Mouse (Mus musculus) spleen, adult 2 months (tissue): ENCODE data around the gene Plekhm1. TPM values are rescaled to one million over a fixed set of nuclear protein-coding genes. Genes with fewer than 3 reads are reported as not detected.
"Not testable (repeated sequence)": the region's sequence is repeated elsewhere in the genome, so short reads cannot be mapped to it uniquely, and the experiment has no call there.

Experiments
- DNase-seq, 2 experiments: peaks; one replicate each; pipeline versions ENCODE4 v3.0.0 to v3.0.0-alpha.2; 2012 to 2021; ENCODE audit warnings: low spot score in 2 of 2, low read depth in 1 of 2
- H3K27ac ChIP-seq: fragments of 200-500 bp; 2 replicates; pipeline ENCODE4 v1.5.1; 2012; ENCODE audit warnings: low read length, inconsistent platforms; ENCODE audit not compliant: insufficient read depth
- H3K27me3 ChIP-seq: fragments of 200-500 bp; 2 replicates; pipeline ENCODE4 v1.6.1; 2012; ENCODE audit warnings: mild to moderate bottlenecking, moderate library complexity, low read length, inconsistent platforms; ENCODE audit not compliant: control insufficient read depth, insufficient read depth
- H3K36me3 ChIP-seq: fragments of 200-500 bp; 2 replicates; pipeline ENCODE4 v1.6.1; 2012; ENCODE audit warnings: mild to moderate bottlenecking, low read length, inconsistent platforms; ENCODE audit not compliant: control insufficient read depth, insufficient read depth
- H3K4me1 ChIP-seq: fragments of 200-500 bp; 2 replicates; pipeline ENCODE4 v1.6.1; 2011; ENCODE audit warnings: inconsistent platforms; ENCODE audit not compliant: control insufficient read depth, insufficient read depth, insufficient read length
- H3K4me3 ChIP-seq: fragments of 200-500 bp; 2 replicates; pipeline ENCODE4 v1.5.1; 2011; ENCODE audit warnings: mild to moderate bottlenecking, inconsistent platforms; ENCODE audit not compliant: insufficient read depth, insufficient read length; ENCODE audit errors: extremely low read depth
- CTCF ChIP-seq: fragments of 200-500 bp; IDR thresholded peaks from 2 replicates; pipeline ENCODE4 v1.5.1; 2011; ENCODE audit warnings: mild to moderate bottlenecking, inconsistent platforms; ENCODE audit not compliant: insufficient read depth, insufficient read length, insufficient replicate concordance; ENCODE audit errors: extremely low read depth
- POLR2A ChIP-seq: fragments of 200-500 bp; IDR thresholded peaks from 2 replicates; pipeline ENCODE4 v1.6.1; 2011; ENCODE audit warnings: low read depth, low read length, inconsistent platforms
- WGBS: fragments of 180-500 bp; shearing (Covaris S2); methylation state at CpG from one replicate; pipeline ENCODE4 v1.1.7; 2018; 5-methylcytosine and 5-hydroxymethylcytosine counted together
- polyA plus RNA-seq: library from polyadenylated mRNA; depleted of rRNA; stranded (reverse); fragments of >200 nt; gene quantifications from 2 replicates; pipeline ENCODE4 v1.2.3, GENCODE M21; 2012; rRNA removed

The Plekhm1 gene
- polyA plus RNA-seq: 26.8 and 27.5 TPM in 2 replicates

- peaks cover 4% of the 10 kb centered on the region for H3K36me3 ChIP-seq
- H3K27ac ChIP-seq: peak within 1 kb of the TSS; percentile 97
- WGBS: under 1% methylated on average over 67 of the region's 67 CpGs
- H3K27me3 ChIP-seq: no peaks in the 10 kb centered on the region
- DNase-seq: peak; percentile 94 to 96
- TF ChIP-seq POLR2A (peak; percentile 52; the same call in 1 of the 2 replicates), CTCF (no peak)
- peak within 1 kb of the TSS; percentile 90 for H3K4me3 ChIP-seq
- H3K4me1 ChIP-seq: peaks cover 8% of the 10 kb centered on the region; the same call in 1 of the 2 replicates
Observed at GRCm38 (mm10) chr11:103411981-103412949, at the start of gene Plekhm1. TSS of gene Plekhm1 (minus strand) at chr11:103412687.

- H3K36me3 ChIP-seq, H3K4me1 ChIP-seq, H3K27ac ChIP-seq, DNase-seq, H3K4me3 ChIP-seq, H3K27me3 ChIP-seq: not testable (repeated sequence)
- WGBS: 92% methylated on average over 1 of the region's 1 CpGs
Observed at GRCm38 (mm10) chr11:103451105-103451504, 38.6 kb upstream of the Plekhm1 start.

DNA sequence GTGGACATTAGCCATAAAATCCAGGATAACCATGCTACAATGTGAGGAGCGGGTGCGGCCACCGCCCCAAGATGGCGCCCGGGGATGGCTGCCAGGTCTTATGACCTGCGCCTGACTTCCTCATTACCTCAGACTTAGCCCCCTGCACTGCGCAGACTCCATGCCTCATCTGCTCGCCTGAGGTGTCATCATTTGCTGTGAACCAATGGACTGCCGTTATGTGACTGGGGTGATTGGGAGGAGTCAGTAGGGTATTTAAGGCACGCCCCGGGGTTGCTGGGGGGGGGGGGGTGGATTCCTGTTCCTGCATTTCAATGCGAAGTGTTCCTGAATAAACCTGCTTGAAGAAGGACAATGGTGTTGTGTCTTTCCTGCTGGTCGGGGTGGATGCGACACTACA, 37.2 kb upstream of the Plekhm1 start:
- not testable (repeated sequence) for H3K4me1 ChIP-seq, H3K4me3 ChIP-seq, DNase-seq, H3K36me3 ChIP-seq, H3K27me3 ChIP-seq, H3K27ac ChIP-seq
- WGBS: 94% methylated on average over 14 of the region's 14 CpGs

DNA sequence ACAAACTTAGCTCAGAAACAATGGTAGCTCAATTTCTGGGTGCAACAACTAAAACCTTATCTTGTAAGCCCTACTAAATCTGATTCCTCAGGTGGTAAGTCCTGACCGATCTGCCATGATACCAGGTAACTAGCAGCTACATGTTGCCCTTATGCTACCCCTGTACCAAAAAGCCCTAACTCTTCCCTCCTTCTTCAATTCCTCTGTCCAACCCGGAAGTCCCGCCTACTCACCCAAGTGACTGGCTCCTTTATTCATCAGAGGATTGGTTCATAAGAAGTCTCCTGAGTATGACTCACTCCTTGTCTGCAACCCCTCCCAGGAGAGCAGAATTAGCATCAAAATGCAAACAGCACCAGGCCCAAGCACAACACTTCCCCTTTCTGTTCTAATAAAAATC, 31.2 kb upstream of the Plekhm1 start:
- Histone ChIP-seq H3K4me1 (peaks cover 9% of the 10 kb centered on the region; the same call in 1 of the 2 replicates), H3K27ac (peak overlapping the region; percentile 47; the same call in 1 of the 2 replicates), H3K36me3 (no peaks in the 10 kb centered on the region), H3K4me3 (no peak overlapping the region), H3K27me3 (no peaks in the 10 kb centered on the region; the same call in 1 of the 2 replicates)
- 82% methylated on average over 3 of the region's 3 CpGs for WGBS
- peak; percentile 41 to 58 for DNase-seq
- TF ChIP-seq POLR2A (no peak), CTCF (no peak)

- no peak overlapping the region for H3K27ac ChIP-seq
- peak in 1 of 2 experiments; percentile 12 for DNase-seq
- H3K36me3 ChIP-seq: no peaks in the 10 kb centered on the region
- WGBS: 9% methylated on average over 5 of the region's 5 CpGs
- H3K4me3 ChIP-seq: no peak overlapping the region
- TF ChIP-seq POLR2A (no peak), CTCF (no peak)
- no peaks in the 10 kb centered on the region for H3K27me3 ChIP-seq
- peaks cover 4% of the 10 kb centered on the region; the same call in 1 of the 2 replicates for H3K4me1 ChIP-seq
Observed at GRCm38 (mm10) chr11:103436282-103436681, 23.8 kb upstream of the Plekhm1 start.

GRCm38 (mm10) chr11:103425031-103425430, 12.5 kb upstream of the Plekhm1 start:
- no peak overlapping the region for H3K4me3 ChIP-seq
- no peaks in the 10 kb centered on the region for H3K36me3 ChIP-seq
- 23% methylated on average over 5 of the region's 5 CpGs for whole genome bisulfite sequencing
- TF ChIP-seq CTCF: no peak
- TF ChIP-seq POLR2A: no peak
- H3K27me3 ChIP-seq: no peaks in the 10 kb centered on the region
- no peaks in the 10 kb centered on the region for H3K4me1 ChIP-seq
- H3K27ac ChIP-seq: no peak overlapping the region
- no peak for DNase-seq

GRCm38 (mm10) chr11:103419667-103420066, 7.2 kb upstream of the Plekhm1 start:
- WGBS: 81% methylated on average over 13 of the region's 13 CpGs
- no peak for DNase-seq
- TF ChIP-seq CTCF: no peak
- TF ChIP-seq POLR2A: no peak
- Histone ChIP-seq H3K4me1 (peaks cover 5% of the 10 kb centered on the region; the same call in 1 of the 2 replicates), H3K4me3 (no peak overlapping the region), H3K36me3 (no peaks in the 10 kb centered on the region), H3K27ac (0 out of 2 replicates have a peak overlapping the region, but pooled peaks have one; percentile 25), H3K27me3 (no peaks in the 10 kb centered on the region)
